Mouse (Mus musculus) left cerebral cortex, postnatal 14 days (tissue): ENCODE data around the gene Tgfb2. TPM values are rescaled to one million over a fixed set of nuclear protein-coding genes. Genes with fewer than 3 reads are reported as not detected.
A peak's percentile ranks its signal among the peaks of the same experiment; 100 is the strongest.

Source experiments
- DNase-seq, 2 experiments: peaks; one replicate each; pipeline ENCODE4 v3.0.0; 2021 to 2022; ENCODE audit warnings: low spot score in 2 of 2, mixed read lengths in 1 of 2
- intact Hi-C: fragments of 180-260 bp; cut with DNase I; formaldehyde crosslinking; loops from one replicate; pipeline ENCODE4 v1.15.1; 2025
- total RNA-seq, 2 experiments: library from RNA; stranded (reverse); gene quantifications; 2 replicates each; pipeline ENCODE4 v1.2.3; 2021

Tgfb2 gene
- total RNA-seq, 2 experiments from 2014 or later, result 8.2 to 10.6 TPM

- intact Hi-C loops, result no loop called here
These were observed 44.4 kb downstream of the Tgfb2 start for GRCm38 (mm10) chr1:186661206-186661921.

GRCm38 (mm10) chr1:186658783-186659182, 47.0 kb downstream of the Tgfb2 start:
- intact Hi-C loops, result no loop called here
- no peak for DNase-seq

More at GRCm38 (mm10) chr1:186661206-186661921, 44.4 kb downstream of the Tgfb2 start:
- DNase-seq, result no peak

- no peak for DNase-seq
These were observed 48.1 kb downstream of the Tgfb2 start for GRCm38 (mm10) chr1:186657559-186658219.

GRCm38 (mm10) chr1:186656732-186657329, 49.0 kb downstream of the Tgfb2 start:
- no peak for DNase-seq
- intact Hi-C loops, result no loop called here

More at GRCm38 (mm10) chr1:186657559-186658219, 48.1 kb downstream of the Tgfb2 start:
- intact Hi-C loops, result no loop called here

GRCm38 (mm10) chr1:186656201-186656600, 49.6 kb downstream of the Tgfb2 start:
- DNase-seq, result no peak
- intact Hi-C loops, result no loop called here

- intact Hi-C loops, result no loop called here
- DNase-seq, result peak; percentile 39 to 53
These were observed 50.7 kb downstream of the Tgfb2 start for GRCm38 (mm10) chr1:186655096-186655495.

- intact Hi-C loops, result no loop called here
- DNase-seq, result no peak
These were observed 53.6 kb downstream of the Tgfb2 start for GRCm38 (mm10) chr1:186652208-186652607.

- DNase-seq, result no peak
- intact Hi-C loops, result no loop called here
These were observed 55.8 kb downstream of the Tgfb2 start for GRCm38 (mm10) chr1:186650011-186650410.

- no peak for DNase-seq
- intact Hi-C loops, result no loop called here
These were observed 68.2 kb downstream of the Tgfb2 start for GRCm38 (mm10) chr1:186637304-186638213.

GRCm38 (mm10) chr1:186635045-186635444, 70.7 kb downstream of the Tgfb2 start:
- peak in 1 of 2 experiments; percentile 23 for DNase-seq
- intact Hi-C loops, result no loop called here

- intact Hi-C loops, result no loop called here
- no peak for DNase-seq
These were observed 74.3 kb downstream of the Tgfb2 start for GRCm38 (mm10) chr1:186631457-186631856.

GRCm38 (mm10) chr1:186630971-186631370, 74.8 kb downstream of the Tgfb2 start:
- DNase-seq, result no peak
- intact Hi-C loops, result no loop called here

- intact Hi-C loops, result no loop called here
These were observed 78.3 kb downstream of the Tgfb2 start for GRCm38 (mm10) chr1:186627451-186627995.

GRCm38 (mm10) chr1:186624474-186624873, 81.3 kb downstream of the Tgfb2 start:
- intact Hi-C loops, result no loop called here
- no peak for DNase-seq

More at GRCm38 (mm10) chr1:186627451-186627995, 78.3 kb downstream of the Tgfb2 start:
- DNase-seq, result peak; percentile 46 to 52

GRCm38 (mm10) chr1:186621812-186622211, 84.0 kb downstream of the Tgfb2 start:
- intact Hi-C loops, result no loop called here
- no peak for DNase-seq

- DNase-seq, result no peak
- intact Hi-C loops, result no loop called here
These were observed 87.5 kb downstream of the Tgfb2 start for GRCm38 (mm10) chr1:186618285-186618684.

GRCm38 (mm10) chr1:186611371-186611770, 94.4 kb downstream of the Tgfb2 start:
- intact Hi-C loops, result no loop called here
- no peak for DNase-seq

- no peak for DNase-seq
- intact Hi-C loops, result no loop called here
These were observed 95.3 kb downstream of the Tgfb2 start for GRCm38 (mm10) chr1:186610481-186610880.

GRCm38 (mm10) chr1:186609793-186610233, 96.0 kb downstream of the Tgfb2 start:
- intact Hi-C loops, result no loop called here
- peak; percentile 17 to 57 for DNase-seq
